Mouse (Mus musculus): ENCODE measurements around the gene Trip6. TPM values are rescaled to one million over a fixed set of nuclear protein-coding genes. Genes with fewer than 3 reads are reported as not detected.

Trip6 gene
- polyA plus RNA-seq, 1 experiment from 2014 or later = 102 TPM

DNA sequence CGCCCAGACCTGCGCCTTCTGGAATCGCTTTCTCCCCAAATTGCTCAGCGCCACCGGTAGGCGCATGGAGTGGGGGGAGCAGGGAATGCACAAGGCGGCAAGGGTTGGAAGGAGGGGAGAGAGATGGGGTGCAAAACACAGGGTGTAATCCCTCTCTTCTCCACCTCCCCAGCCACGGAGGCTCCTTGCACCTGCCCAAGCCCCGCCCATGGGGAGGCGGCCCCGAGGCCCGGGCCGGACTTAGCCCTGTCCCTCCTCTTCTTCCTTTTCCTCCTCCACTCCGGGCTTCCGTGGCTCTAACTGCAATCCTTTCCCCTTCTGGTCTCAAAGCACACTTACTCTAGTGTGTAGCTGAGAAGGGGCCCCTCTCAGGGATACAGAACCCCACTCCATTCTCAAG lies 20.9 kb downstream of the Trip6 start:
- H3K4me2 ChIP-seq (replicated peaks; ENCODE audit: low read depth, low read length) = peak overlapping the region; percentile 98
- WGBS = 0% methylated on average over 15 of the region's 15 CpGs
- no peaks in the 10 kb centered on the region for H3K9me3 ChIP-seq (ENCODE audit: low read length)
- peaks cover 28% of the 10 kb centered on the region for H3K27me3 ChIP-seq (ENCODE audit: insufficient read depth, low read length)
- peaks cover 24% of the 10 kb centered on the region for H3K4me1 ChIP-seq (ENCODE audit: insufficient read depth, low read length)
- H3K36me3 ChIP-seq (ENCODE audit: insufficient read depth, low read length) = peaks cover 32% of the 10 kb centered on the region
- peak; percentile 62 for ATAC-seq (ENCODE audit: low FRiP score, low TSS enrichment)
- H3K9ac ChIP-seq (replicated peaks; ENCODE audit: low read length) = peak overlapping the region; percentile 82
- peak overlapping the region; percentile 96 for H3K27ac ChIP-seq (ENCODE audit: low read length)
- H3K4me3 ChIP-seq (ENCODE audit: low read length) = peak overlapping the region; percentile 63

DNA sequence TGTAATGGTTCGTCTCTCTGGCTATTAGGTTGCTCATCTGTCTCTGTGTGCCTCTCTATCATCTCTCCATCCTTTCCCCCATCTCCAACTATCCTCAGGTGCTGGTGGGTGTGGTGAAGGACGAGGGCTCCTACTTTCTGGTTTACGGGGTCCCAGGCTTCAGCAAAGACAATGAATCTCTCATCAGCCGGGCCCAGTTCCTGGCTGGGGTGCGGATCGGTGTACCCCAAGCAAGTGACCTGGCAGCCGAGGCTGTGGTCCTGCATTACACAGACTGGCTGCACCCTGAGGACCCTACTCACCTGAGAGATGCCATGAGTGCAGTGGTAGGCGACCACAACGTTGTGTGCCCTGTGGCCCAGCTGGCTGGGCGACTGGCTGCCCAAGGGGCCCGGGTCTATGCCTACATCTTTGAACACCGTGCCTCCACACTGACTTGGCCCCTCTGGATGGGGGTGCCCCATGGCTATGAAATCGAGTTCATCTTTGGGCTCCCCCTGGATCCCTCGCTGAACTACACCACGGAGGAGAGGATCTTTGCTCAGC lies 22.8 kb downstream of the Trip6 start:
- H3K4me1 ChIP-seq (ENCODE audit: insufficient read depth, low read length) = peaks cover 40% of the 10 kb centered on the region
- WGBS = 76% methylated on average over 15 of the region's 15 CpGs
- peaks cover 13% of the 10 kb centered on the region for H3K36me3 ChIP-seq (ENCODE audit: insufficient read depth, low read length)
- no peak overlapping the region for H3K4me2 ChIP-seq (replicated peaks; ENCODE audit: low read depth, low read length)
- ATAC-seq (ENCODE audit: low FRiP score, low TSS enrichment) = no peak
- 0 out of 2 replicates have a peak overlapping the region, but pooled peaks have one; percentile 6 for H3K9ac ChIP-seq (replicated peaks; ENCODE audit: low read length)
- H3K4me3 ChIP-seq (ENCODE audit: low read length) = no peak overlapping the region
- peaks cover 43% of the 10 kb centered on the region for H3K27me3 ChIP-seq (ENCODE audit: insufficient read depth, low read length)
- no peak overlapping the region for H3K27ac ChIP-seq (ENCODE audit: low read length)
- no peaks in the 10 kb centered on the region for H3K9me3 ChIP-seq (ENCODE audit: low read length)

DNA sequence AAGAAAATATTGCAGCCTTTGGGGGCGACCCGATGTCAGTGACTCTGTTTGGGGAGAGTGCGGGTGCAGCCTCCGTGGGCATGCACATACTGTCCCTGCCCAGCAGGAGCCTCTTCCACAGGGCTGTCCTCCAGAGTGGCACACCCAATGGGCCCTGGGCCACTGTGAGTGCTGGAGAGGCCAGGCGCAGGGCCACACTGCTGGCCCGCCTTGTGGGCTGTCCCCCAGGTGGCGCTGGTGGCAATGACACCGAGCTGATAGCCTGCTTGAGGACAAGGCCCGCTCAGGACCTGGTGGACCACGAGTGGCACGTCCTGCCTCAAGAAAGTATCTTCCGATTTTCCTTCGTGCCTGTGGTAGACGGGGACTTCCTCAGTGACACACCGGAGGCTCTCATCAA lies 23.5 kb downstream of the Trip6 start:
- no peak overlapping the region for H3K27ac ChIP-seq (ENCODE audit: low read length)
- peaks cover 42% of the 10 kb centered on the region for H3K4me1 ChIP-seq (ENCODE audit: insufficient read depth, low read length)
- peaks cover 46% of the 10 kb centered on the region for H3K27me3 ChIP-seq (ENCODE audit: insufficient read depth, low read length)
- 20% methylated on average over 15 of the region's 15 CpGs for WGBS
- no peaks in the 10 kb centered on the region for H3K9me3 ChIP-seq (ENCODE audit: low read length)
- no peak for ATAC-seq (ENCODE audit: low FRiP score, low TSS enrichment)
- no peak overlapping the region for H3K4me3 ChIP-seq (ENCODE audit: low read length)
- no peak overlapping the region for H3K4me2 ChIP-seq (replicated peaks; ENCODE audit: low read depth, low read length)
- H3K9ac ChIP-seq (replicated peaks; ENCODE audit: low read length) = no peak overlapping the region
- H3K36me3 ChIP-seq (ENCODE audit: insufficient read depth, low read length) = peaks cover 5% of the 10 kb centered on the region; the same call in 1 of the 2 replicates

DNA sequence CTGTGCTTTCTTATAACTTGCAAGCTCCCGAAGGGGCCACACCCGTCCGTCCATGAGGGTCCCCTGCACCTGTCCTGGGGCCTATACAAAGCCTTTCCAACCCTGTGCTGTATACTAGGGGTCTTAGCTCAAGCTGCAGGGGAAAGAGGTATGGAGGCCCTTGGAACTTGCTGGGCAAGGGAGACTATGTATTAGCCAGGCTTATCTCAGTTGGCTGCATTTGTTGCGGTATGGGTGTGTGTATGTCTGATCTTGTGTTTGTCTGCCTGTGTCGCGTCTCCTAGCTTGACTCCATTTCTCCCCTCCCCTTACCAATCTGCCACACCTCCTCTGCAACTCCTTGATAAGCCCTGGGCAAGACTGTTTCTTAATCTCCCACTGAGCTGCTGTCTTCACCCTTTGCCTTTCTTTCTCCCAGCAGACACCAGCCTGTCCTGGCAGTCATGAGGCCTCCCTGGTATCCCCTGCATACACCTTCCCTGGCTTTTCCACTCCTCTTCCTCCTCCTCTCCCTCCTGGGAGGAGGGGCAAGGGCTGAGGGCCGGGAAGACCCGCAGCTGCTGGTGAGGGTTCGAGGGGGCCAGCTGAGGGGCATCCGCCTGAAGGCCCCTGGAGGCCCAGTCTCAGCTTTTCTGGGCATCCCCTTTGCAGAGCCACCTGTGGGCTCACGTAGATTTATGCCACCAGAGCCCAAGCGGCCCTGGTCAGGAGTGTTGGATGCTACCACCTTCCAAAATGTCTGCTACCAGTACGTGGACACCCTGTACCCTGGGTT lies 24.4 kb downstream of the Trip6 start:
- Histone ChIP-seq H3K9me3 (ENCODE audit: low read length) (no peaks in the 10 kb centered on the region), H3K4me1 (ENCODE audit: insufficient read depth, low read length) (peaks cover 35% of the 10 kb centered on the region), H3K36me3 (ENCODE audit: insufficient read depth, low read length) (no peaks in the 10 kb centered on the region), H3K27me3 (ENCODE audit: insufficient read depth, low read length) (peaks cover 46% of the 10 kb centered on the region), H3K4me3 (ENCODE audit: low read length) (peak overlapping the region; percentile 45; the same call in 1 of the 2 replicates), H3K27ac (ENCODE audit: low read length) (no peak overlapping the region), H3K9ac (replicated peaks; ENCODE audit: low read length) (no peak overlapping the region), H3K4me2 (replicated peaks; ENCODE audit: low read depth, low read length) (no peak overlapping the region)
- ATAC-seq (ENCODE audit: low FRiP score, low TSS enrichment) = no peak
- WGBS = 52% methylated on average over 13 of the region's 13 CpGs

DNA sequence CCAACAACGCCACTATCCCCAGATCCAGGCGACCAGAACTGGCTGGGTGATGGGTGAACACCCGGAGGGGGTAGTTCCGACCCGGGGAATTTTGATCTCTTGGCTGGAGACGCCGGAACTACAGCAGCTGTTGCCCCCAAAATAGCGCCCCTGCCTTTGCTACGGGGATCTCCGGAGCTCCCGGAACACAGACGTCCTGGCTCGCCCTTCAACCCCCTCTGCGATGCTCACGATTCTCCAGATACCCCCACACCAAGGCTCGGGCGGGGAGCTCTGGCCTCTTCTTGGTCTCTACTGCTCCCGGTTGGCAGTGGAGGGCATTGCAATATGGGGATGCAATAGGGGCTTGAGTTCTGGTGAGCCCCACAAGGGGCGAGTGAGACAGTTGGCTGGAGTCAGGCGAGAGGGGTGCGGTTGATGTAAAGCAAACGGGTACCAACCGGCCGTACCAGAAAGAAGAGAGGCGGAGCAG lies 25.2 kb downstream of the Trip6 start:
- 2% methylated on average over 25 of the region's 25 CpGs for WGBS
- Histone ChIP-seq H3K36me3 (ENCODE audit: insufficient read depth, low read length) (no peaks in the 10 kb centered on the region), H3K27me3 (ENCODE audit: insufficient read depth, low read length) (peaks cover 46% of the 10 kb centered on the region), H3K27ac (ENCODE audit: low read length) (no peak overlapping the region), H3K4me3 (ENCODE audit: low read length) (peak overlapping the region; percentile 45), H3K4me1 (ENCODE audit: insufficient read depth, low read length) (peaks cover 33% of the 10 kb centered on the region), H3K9me3 (ENCODE audit: low read length) (no peaks in the 10 kb centered on the region), H3K4me2 (replicated peaks; ENCODE audit: low read depth, low read length) (peak overlapping the region; percentile 75), H3K9ac (replicated peaks; ENCODE audit: low read length) (no peak overlapping the region)
- no peak for ATAC-seq (ENCODE audit: low FRiP score, low TSS enrichment)

DNA sequence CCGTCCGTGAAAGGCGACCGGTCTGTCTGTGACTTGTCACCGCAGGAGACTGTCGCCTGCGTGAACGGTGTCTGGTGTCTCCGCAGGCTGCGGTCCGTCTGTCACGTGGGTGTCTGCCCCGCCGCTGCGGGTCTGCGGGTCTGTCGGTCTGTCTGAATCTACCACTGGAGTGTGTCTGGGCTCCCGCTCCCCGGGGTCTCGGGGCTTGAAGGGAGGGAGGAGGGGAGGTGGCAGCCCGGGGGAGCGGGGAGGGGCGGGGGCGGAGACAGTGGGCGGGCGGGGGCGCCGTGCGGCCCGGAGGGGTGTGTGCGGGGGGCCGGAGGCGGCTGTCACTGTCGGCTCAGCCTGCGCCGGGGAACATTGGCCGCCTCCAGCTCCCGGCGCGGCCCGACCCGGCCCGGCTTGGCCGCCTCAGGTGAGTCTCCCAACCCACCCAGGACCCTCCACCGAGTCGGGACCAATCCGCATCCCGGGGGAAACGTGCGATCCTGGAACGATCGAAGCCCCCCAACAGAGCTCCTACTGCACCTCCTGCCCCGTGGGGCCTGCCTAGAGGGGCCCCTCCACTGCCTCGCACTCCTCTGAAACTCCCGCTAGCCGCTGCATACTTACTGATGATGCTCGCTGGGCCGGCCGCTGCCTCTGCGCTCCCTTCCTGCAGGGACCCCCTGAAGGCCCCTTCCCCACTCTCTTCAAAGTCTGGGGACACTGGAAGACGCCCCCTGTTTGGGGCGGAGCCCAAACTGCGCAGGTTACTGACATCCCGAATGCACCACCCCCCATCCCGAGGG lies 26.1 kb downstream of the Trip6 start:
- WGBS = under 1% methylated on average over 56 of the region's 65 CpGs

DNA sequence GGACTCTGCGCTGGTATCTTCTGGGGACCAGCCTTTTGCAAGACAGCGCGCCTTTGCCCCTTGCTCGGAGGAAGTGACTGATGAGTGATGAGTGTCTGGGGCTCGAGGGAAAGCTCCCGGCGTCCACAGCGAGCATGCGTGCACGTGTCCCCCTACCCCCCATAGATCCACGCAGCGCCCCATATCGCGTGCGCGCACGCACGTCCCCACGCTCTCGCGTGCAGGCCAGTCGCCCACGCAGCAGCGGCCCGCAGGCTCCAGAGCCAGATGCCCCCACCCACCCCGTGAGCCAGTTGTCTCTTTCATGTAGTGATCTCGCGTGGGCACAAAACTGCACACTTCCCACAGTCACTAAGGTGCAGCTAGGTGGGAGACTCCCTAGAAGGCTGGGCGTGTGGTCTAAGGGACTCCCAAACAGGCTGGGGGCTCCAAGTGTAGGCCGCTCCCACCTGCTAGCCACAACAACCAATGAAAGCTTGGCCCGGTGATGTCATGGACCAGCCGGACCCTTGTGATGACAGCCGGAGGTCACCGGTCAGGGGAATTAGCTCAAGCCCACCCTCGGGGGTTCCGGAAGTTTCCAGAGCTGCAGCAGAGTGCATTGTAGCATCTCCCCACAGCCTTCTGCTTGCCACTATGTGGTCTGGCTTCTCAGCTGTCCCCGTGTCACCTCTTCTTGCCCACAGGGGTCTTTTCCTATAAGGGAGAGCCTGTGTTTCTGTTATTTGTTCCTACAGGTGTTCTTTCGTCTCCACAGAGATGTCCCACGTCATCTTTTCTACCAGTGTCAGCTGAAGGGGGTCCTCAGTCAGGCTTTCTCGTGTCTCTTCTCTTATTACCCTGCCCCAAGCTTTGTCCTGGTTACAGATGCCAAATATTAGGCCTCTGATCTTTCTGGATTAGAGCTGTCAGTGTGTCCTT lies 26.9 kb downstream of the Trip6 start, which contains the start of gene Ache:
Ache (plus strand) TSS at position 488 of the 921 bp plus-strand sequence.
- Histone ChIP-seq H3K4me2 (replicated peaks; ENCODE audit: low read depth, low read length) (peak within 1 kb of the TSS; percentile 75), H3K4me3 (ENCODE audit: low read length) (peak within 1 kb of the TSS; percentile 45), H3K36me3 (ENCODE audit: insufficient read depth, low read length) (no peaks in the 10 kb centered on the region), H3K9me3 (ENCODE audit: low read length) (no peaks in the 10 kb centered on the region), H3K9ac (replicated peaks; ENCODE audit: low read length) (peak within 1 kb of the TSS; percentile 31), H3K27me3 (ENCODE audit: insufficient read depth, low read length) (peaks cover 46% of the 10 kb centered on the region), H3K4me1 (ENCODE audit: insufficient read depth, low read length) (peaks cover 28% of the 10 kb centered on the region), H3K27ac (ENCODE audit: low read length) (no peak within 1 kb of the TSS)
- 1% methylated on average over 40 of the region's 40 CpGs for WGBS
- ATAC-seq (ENCODE audit: low FRiP score, low TSS enrichment) = peak; percentile 32

More for the DNA sequence above, 26.1 kb downstream of the Trip6 start:
- Histone ChIP-seq H3K4me2 (replicated peaks; ENCODE audit: low read depth, low read length) (peak overlapping the region; percentile 75), H3K9me3 (ENCODE audit: low read length) (no peaks in the 10 kb centered on the region), H3K36me3 (ENCODE audit: insufficient read depth, low read length) (no peaks in the 10 kb centered on the region), H3K4me3 (ENCODE audit: low read length) (peak overlapping the region; percentile 45), H3K27ac (ENCODE audit: low read length) (no peak overlapping the region), H3K9ac (replicated peaks; ENCODE audit: low read length) (peak overlapping the region; percentile 30), H3K27me3 (ENCODE audit: insufficient read depth, low read length) (peaks cover 46% of the 10 kb centered on the region), H3K4me1 (ENCODE audit: insufficient read depth, low read length) (peaks cover 33% of the 10 kb centered on the region)
- peak; percentile 32 for ATAC-seq (ENCODE audit: low FRiP score, low TSS enrichment)

DNA sequence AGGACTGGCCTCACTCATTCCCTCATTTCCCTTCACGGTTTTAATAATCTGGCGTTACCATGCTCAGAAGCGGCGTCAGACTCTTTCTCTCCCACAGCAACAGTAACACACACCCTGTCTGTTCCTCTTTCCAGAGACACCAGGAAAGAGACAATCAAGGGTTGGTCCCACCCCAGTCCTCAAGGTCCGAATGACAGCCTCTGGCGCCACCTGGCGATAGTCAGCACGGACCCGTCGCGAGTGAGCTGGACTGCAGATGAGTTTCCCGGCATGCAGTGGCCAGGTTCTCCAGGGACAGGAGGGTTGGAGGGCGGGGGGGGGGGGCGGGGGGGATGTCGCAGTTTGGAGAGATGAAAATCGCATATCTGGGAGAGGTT lies 27.6 kb downstream of the Trip6 start:
- H3K4me1 ChIP-seq (ENCODE audit: insufficient read depth, low read length) = peaks cover 28% of the 10 kb centered on the region
- no peaks in the 10 kb centered on the region for H3K9me3 ChIP-seq (ENCODE audit: low read length)
- peak overlapping the region; percentile 75 for H3K4me2 ChIP-seq (replicated peaks; ENCODE audit: low read depth, low read length)
- no peak overlapping the region for H3K27ac ChIP-seq (ENCODE audit: low read length)
- peak; percentile 57 for ATAC-seq (ENCODE audit: low FRiP score, low TSS enrichment)
- H3K27me3 ChIP-seq (ENCODE audit: insufficient read depth, low read length) = peaks cover 44% of the 10 kb centered on the region
- H3K36me3 ChIP-seq (ENCODE audit: insufficient read depth, low read length) = no peaks in the 10 kb centered on the region
- H3K4me3 ChIP-seq (ENCODE audit: low read length) = peak overlapping the region; percentile 45
- H3K9ac ChIP-seq (replicated peaks; ENCODE audit: low read length) = no peak overlapping the region
- WGBS = under 1% methylated on average over 16 of the region's 16 CpGs

DNA sequence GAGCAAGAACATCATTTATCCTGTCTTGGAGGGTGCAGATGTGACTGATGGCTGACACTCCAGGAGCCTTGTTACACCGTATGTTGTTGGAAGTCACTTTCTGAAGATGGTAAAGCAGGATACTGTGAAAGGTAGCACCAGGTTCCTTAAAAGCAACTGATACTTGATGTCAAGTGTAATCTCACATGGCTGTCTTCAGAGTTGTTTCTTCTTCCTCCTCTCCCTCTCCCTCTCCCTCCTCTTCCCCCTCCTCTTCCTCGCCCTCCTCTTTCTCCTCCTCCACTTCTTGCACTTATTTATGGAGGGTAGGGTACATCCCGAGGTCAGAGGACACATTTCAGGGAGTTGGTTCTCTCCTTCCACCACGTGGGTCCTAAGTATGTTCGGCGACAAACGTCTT lies 28.2 kb downstream of the Trip6 start:
- Histone ChIP-seq H3K4me2 (replicated peaks; ENCODE audit: low read depth, low read length) (no peak overlapping the region), H3K4me1 (ENCODE audit: insufficient read depth, low read length) (peaks cover 28% of the 10 kb centered on the region), H3K27ac (ENCODE audit: low read length) (no peak overlapping the region), H3K4me3 (ENCODE audit: low read length) (no peak overlapping the region), H3K27me3 (ENCODE audit: insufficient read depth, low read length) (peaks cover 39% of the 10 kb centered on the region), H3K36me3 (ENCODE audit: insufficient read depth, low read length) (no peaks in the 10 kb centered on the region), H3K9ac (replicated peaks; ENCODE audit: low read length) (no peak overlapping the region), H3K9me3 (ENCODE audit: low read length) (no peaks in the 10 kb centered on the region)
- ATAC-seq (ENCODE audit: low FRiP score, low TSS enrichment) = no peak
- WGBS = 21% methylated on average over 7 of the region's 7 CpGs
